Mouse (Mus musculus) hematopoietic multipotent progenitor cell, adult 10-12 weeks (in vitro differentiated cells): ENCODE data around the gene Stac2. TPM values are rescaled to one million over a fixed set of nuclear protein-coding genes. Genes with fewer than 3 reads are reported as not detected.

Experiments
- polyA plus RNA-seq: library from polyadenylated mRNA; stranded (reverse); fragments of >175 nt; gene quantifications from 2 replicates; pipeline ENCODE4 v1.2.3, GENCODE M21; 2012; ENCODE audit warnings: low replicate concordance

Gene Stac2
- 19.2 and 20.3 TPM in 2 replicates for polyA plus RNA-seq

DNA sequence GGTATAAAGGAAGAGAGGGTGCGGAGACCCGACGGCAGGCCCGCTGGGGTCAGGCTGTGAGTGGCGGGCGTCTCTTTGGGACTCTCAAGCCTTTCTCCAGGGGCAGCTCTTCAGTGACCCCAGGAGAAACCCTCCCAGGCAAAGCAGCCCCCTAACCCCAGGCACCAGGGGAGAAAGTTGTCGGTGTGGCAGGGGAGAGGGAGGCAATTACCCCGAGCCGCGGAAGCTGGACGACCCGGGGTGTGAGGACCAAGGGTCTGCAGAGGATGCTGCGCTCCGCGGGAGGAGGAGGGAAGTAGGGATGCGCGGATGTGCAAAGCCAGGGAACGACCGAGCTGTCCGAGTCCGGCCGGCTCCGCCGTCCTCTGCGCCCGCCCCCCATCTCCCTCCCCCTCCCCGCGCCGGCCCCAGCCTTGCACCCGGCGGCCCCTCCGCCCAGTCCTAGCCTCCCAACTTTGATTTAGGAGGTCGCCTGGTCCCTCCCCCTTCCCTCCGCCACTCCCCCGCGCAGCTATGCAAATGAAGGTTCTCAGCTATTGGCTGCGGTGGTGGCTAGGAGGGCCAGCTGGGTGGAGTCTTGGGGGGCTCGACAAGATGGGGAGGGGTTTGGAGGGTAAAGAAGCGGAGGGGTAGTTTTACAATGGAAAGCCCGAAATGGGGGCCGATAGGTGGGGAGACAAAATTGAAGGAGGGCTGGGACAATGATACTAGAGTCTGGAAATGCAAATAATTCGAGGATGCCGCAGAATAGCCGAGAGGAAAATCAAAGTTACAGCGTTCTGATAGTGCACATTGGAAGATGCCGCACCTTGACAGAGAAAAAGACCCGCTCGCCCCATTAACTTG lies at the start of gene Stac2:
TSS of gene Stac2 (minus strand) at position 474 of the 846 bp plus-strand sequence.

GRCm38 (mm10) chr11:98026570-98027296 lies 26.5 kb downstream of the Stac2 start, which contains the start of gene Rpl19:
Rpl19 (plus strand) TSS chr11:98026710.

GRCm38 (mm10) chr11:98022555-98023371 lies 30.5 kb downstream of the Stac2 start, which contains the start of gene Cacnb1:
Cacnb1 (minus strand) TSS chr11:98023034.

GRCm38 (mm10) chr11:97995564-97996288 lies 57.5 kb downstream of the Stac2 start, which contains the start of gene Arl5c:
Arl5c (minus strand) TSS chr11:97996181.

Other genes with a start within 250 kb of the Stac2 start
- gene B230217C12Rik, start 212.7 kb downstream of the Stac2 start, polyA plus RNA-seq, result 0.58 and 0.85 TPM in 2 replicates
- gene Fbxo47, start 169.3 kb downstream of the Stac2 start, polyA plus RNA-seq, result 0.12 TPM in 1 of 2 replicates, not detected in the other
- gene Plxdc1, start 67.0 kb downstream of the Stac2 start, polyA plus RNA-seq, result 3.5 and 4.8 TPM in 2 replicates
- 37.5 and 38.4 TPM in 2 replicates for gene Arl5c, start 57.3 kb downstream of the Stac2 start, polyA plus RNA-seq
- gene Cacnb1, start 30.4 kb downstream of the Stac2 start, polyA plus RNA-seq, result 8.5 and 19.3 TPM in 2 replicates
- 665 and 1,760 TPM in 2 replicates for gene Rpl19, start 26.8 kb downstream of the Stac2 start, polyA plus RNA-seq
- gene Fbxl20, start 96.9 kb upstream of the Stac2 start, polyA plus RNA-seq, result 12.0 and 14.9 TPM in 2 replicates
- gene Med1, start 139.8 kb upstream of the Stac2 start, polyA plus RNA-seq, result 20.8 and 31.9 TPM in 2 replicates
- 22.0 and 24.5 TPM in 2 replicates for gene Cdk12, start 149.6 kb upstream of the Stac2 start, polyA plus RNA-seq